Mouse (Mus musculus): ENCODE results near the gene Zfp507.

- TF ChIP-seq CTCF (IDR thresholded peaks at IDR 0.05; ENCODE audit: control insufficient read depth, insufficient read depth, insufficient replicate concordance, low read depth, low read length) (no peak), POLR2A (IDR thresholded peaks at IDR 0.05; ENCODE audit: control insufficient read depth, low read depth, low read length) (no peak)
Measured at GRCm38 (mm10) chr7:35814759-35815551, 12.2 kb upstream of the Zfp507 start.
